ENCODE assay signal across 21 mouse cellular contexts in the genomic region with DNA sequence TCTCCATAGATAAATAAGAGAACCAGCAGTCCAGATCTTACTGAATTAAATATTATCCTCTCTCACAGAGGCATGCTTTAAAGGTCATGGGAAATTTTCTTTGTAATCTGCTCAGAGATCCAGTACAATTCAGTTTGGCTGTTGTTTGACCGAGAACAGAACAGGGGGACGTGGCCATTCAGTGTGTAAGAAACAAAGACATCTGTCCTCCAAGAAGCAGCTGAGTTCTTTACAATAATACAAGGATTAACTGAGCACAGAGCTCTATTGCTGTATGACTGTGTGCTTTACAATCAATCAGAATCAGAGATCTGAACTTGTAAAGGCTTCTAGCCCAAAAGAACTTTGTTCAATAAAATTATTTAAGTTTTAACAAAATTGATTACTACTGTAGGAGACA.
"Had no signal": no experiment of that assay in that cellular context is flagged by ENCODE, and none has a peak within 500 bp of the region (broad histone marks: within the 10 kb centered on the region; RNA-seq: fewer than 3 reads in every experiment).

No protein-coding gene starts in this region.

- H3K27ac ChIP-seq: kidney, embryonic 15.5 days; left cerebral cortex, adult 2 months; limb, embryonic 12.5 days; liver, embryonic 13.5 days; macrophage; neural tube, embryonic 12.5 days; neural tube, embryonic 15.5 days; stomach, postnatal 0 days had no signal

- DNase-seq: kidney, adult 11 months; kidney, adult 8-10 months; kidney, postnatal 10 days; kidney, postnatal 36 days; layer of hippocampus, postnatal 36 days; liver, embryonic 13.5 days; lung, adult 2 months; lung, postnatal 14 days; right cerebral cortex, adult 18-20 months; right cerebral cortex, postnatal 14 days; right cerebral cortex, postnatal 4 days; thymus, adult 2 months; thymus, postnatal 14 days; thymus, postnatal 4 days had no signal

- H3K36me3 ChIP-seq: kidney, embryonic 15.5 days; limb, embryonic 12.5 days; liver, embryonic 13.5 days; neural tube, embryonic 12.5 days; neural tube, embryonic 15.5 days had no signal

- H3K4me3 ChIP-seq: kidney, embryonic 15.5 days; left cerebral cortex, adult 2 months; limb, embryonic 12.5 days; liver, embryonic 13.5 days; neural tube, embryonic 12.5 days; neural tube, embryonic 15.5 days had no signal

- H3K4me2 ChIP-seq: kidney, embryonic 15.5 days; limb, embryonic 12.5 days; liver, embryonic 13.5 days; neural tube, embryonic 12.5 days; neural tube, embryonic 15.5 days had no signal

- H3K27me3 ChIP-seq: kidney, embryonic 15.5 days; limb, embryonic 12.5 days; liver, embryonic 13.5 days; neural tube, embryonic 12.5 days; neural tube, embryonic 15.5 days had no signal

- H3K9me3 ChIP-seq: kidney, embryonic 15.5 days; limb, embryonic 12.5 days; liver, embryonic 13.5 days; neural tube, embryonic 12.5 days; neural tube, embryonic 15.5 days had no signal

- H3K9ac ChIP-seq: kidney, embryonic 15.5 days; limb, embryonic 12.5 days; liver, embryonic 13.5 days; neural tube, embryonic 12.5 days; neural tube, embryonic 15.5 days had no signal

- H3K4me1 ChIP-seq: kidney, embryonic 15.5 days; limb, embryonic 12.5 days; liver, embryonic 13.5 days; neural tube, embryonic 12.5 days; neural tube, embryonic 15.5 days had no signal
